Mouse (Mus musculus): ENCODE results near the gene Aprt. TPM values are rescaled to one million over a fixed set of nuclear protein-coding genes. Genes with fewer than 3 reads are reported as not detected.

Gene Aprt
- total RNA-seq (2022) = 100 to 1,000 TPM in 3 of 4 experiments, 10 to 100 TPM in 1; 83.4 to 110 (median 106) TPM

DNA sequence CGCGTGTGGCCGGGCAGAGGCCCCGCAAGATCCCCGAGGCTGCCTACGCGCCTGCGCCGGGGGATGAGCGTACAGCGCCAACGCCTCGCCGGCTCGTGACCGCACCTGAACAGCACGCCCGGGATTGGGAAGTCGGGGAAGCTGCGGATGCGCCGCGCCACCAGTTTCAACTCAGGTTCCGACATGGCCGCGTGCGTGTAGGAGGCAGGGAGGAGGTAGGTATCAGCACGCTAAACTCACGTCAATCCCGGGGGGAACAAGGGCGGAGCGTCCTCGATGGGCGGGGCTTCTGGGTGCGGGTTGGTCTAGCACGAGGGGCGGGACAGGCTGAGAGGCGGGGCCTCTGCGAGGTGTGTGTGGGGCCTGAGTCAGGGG is at the start of gene Aprt:
TSS of gene Aprt (minus strand) at position 262 of the 375 bp plus-strand sequence.
- DNase-seq = peak; percentile 95

- DNase-seq = no peak
Measured at GRCm38 (mm10) chr8:122625811-122626210, 49.1 kb upstream of the Aprt start.

- no peak for DNase-seq
Measured at GRCm38 (mm10) chr8:122624653-122625052, 47.9 kb upstream of the Aprt start.

- DNase-seq = no peak
Measured at GRCm38 (mm10) chr8:122623844-122624642, 47.3 kb upstream of the Aprt start.

DNA sequence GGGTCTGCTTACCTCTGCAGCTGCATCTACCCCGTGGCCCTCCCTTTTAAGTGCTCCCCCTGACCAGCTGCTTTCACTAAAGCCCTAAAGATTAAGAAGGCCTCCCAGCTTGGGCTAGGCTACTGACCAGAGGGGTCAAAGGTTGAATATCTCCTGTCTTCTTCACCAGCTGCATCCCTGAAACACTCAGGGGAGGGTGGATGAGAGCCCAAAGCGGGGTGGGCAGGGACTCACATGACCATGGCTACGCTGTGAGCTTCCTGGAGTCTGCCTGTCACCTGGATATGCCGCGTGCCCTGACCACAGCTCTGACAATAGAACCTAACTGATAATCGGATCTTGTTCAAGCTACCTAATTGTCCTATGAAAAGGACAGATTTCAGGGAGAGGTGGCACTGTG is 46.0 kb upstream of the Aprt start, which contains the start of gene Pabpn1l:
TSS of gene Pabpn1l (minus strand) at position 13 of the 400 bp plus-strand sequence.
- no peak for DNase-seq

GRCm38 (mm10) chr8:122620446-122620845 is 43.7 kb upstream of the Aprt start:
- DNase-seq = no peak

GRCm38 (mm10) chr8:122618660-122619378 is 42.1 kb upstream of the Aprt start:
- no peak for DNase-seq

DNA sequence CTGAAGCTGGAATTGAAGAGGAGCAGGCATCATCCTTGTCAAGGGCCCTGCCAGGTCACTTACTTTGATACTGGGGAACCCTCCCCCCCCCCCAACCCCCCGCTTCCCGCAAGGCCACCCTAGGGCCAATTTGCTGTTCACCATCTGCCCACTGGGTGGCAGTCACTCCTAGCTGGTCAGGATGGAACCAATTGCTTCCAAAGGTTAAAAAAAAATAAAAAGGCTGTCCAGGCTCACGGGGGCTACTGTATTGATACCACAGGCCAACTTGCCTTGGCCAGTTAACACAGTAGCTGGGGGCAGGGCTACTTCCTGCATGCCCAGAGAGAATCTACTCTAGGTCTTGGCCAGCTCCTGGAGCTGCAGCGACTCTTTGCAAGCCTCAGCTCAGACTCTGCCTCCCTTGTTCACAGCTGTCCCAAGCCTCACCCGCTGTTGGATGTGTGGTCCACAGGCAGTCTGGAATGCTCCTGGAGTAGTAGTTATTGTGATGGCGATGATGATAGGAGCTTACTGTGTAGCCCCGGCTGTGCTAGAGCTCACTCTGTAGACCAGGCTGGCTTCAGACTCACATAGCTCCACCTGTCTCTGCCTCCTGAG is 41.3 kb upstream of the Aprt start:
- DNase-seq = peak; percentile 66

GRCm38 (mm10) chr8:122616181-122616905 is 39.6 kb upstream of the Aprt start:
- no peak for DNase-seq

- peak; percentile 95 for DNase-seq
Measured at GRCm38 (mm10) chr8:122611295-122612133, 34.8 kb upstream of the Aprt start, which contains the start of the genes Galns and Trappc2l. Gene Galns, minus strand, starts transcription at chr8:122611463. Gene Trappc2l, plus strand, starts transcription at chr8:122611640.

DNA sequence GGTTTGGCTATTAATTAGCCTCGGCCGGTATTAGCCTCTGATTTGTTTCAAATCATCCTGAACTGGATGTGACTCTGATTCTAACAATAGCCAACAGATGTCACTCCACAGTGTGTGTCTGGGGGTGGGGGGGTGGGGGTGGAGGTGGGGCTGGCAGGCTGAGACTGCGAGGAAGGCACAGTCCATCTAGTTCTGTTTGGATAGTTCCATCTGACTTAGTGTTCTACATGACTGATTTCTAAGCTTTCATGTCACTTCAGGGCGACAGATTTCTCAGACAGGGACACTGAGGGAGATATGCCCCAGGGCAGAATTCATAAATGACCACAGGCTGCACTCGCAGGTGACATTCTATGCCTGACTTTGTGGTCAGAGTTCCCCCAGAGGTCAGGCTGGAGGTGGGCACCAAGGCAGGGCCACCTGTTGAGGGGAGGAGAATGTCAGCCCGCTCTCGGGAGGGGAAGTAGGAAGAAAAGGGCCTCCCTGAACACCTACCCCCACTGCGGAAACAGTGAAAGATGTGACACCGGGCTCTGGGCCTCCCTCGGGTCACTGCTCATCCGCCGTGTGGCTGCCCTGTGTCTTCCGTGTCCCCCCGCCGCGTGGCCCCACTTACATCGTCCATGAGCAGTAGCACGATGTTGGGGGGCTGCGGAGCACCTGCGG is 34.0 kb upstream of the Aprt start:
- DNase-seq = no peak

DNA sequence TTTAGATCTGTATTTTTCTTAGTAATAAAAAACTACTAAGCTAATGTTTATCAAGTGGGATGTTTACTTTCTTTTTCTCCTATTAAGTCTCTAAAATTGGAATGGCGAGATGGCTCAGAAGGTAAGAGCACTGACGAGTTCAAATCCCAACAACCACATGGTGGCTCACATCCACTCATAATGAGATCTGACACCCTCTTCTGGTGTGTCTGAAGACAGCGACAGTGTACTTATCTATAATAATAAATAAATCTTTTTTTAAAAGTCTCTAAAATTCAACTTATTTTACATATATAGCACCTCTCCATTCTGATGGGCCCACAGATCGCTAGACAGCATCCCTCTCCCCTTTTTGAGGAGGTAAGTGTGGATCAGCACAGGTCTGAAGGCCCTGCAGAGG is 33.5 kb upstream of the Aprt start:
- DNase-seq = no peak

DNA sequence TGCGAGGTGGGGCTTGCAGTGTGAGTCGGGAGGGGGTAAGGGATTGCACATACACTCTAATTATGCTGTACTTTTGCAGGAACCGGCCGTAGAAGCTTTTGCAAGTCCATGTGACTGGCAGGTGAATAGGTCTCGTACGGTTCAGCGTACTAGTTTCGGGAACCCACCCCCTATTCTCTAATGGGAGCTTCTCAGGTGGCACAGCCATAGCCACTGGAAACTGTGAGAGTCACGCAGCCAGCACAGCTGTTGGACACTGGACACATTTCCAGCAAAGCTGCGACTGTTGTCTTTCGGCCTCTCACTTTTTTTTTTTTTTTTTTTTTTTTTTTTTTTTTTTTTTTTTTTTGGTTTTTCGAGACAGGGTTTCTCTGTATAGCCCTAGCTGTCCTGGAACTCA is 30.1 kb upstream of the Aprt start:
- DNase-seq = no peak

- no peak for DNase-seq
Measured at GRCm38 (mm10) chr8:122605367-122605766, 28.7 kb upstream of the Aprt start.

DNA sequence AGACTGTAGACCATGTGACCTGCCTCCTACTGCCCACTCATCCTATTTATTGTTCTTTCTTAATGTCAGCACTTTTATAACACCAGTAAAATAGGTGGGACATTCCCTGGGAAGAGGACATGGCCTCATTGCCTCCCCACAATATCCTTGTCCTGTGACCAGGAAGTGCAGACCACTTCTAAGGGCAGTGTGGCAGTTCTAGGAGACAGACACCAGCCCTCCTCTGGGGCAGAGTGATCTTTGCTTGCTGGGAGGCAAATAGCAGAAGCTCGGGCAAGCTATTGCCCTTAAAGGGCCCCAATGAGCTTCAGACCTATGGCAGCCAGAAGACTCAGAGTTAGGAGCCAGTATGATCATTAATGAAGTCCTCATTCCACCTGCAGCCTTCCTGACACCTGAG is 27.9 kb upstream of the Aprt start:
- no peak for DNase-seq

- DNase-seq = no peak
Measured at GRCm38 (mm10) chr8:122600666-122601065, 24.0 kb upstream of the Aprt start.

- DNase-seq = no peak
Measured at GRCm38 (mm10) chr8:122596031-122596430, 19.3 kb upstream of the Aprt start.

DNA sequence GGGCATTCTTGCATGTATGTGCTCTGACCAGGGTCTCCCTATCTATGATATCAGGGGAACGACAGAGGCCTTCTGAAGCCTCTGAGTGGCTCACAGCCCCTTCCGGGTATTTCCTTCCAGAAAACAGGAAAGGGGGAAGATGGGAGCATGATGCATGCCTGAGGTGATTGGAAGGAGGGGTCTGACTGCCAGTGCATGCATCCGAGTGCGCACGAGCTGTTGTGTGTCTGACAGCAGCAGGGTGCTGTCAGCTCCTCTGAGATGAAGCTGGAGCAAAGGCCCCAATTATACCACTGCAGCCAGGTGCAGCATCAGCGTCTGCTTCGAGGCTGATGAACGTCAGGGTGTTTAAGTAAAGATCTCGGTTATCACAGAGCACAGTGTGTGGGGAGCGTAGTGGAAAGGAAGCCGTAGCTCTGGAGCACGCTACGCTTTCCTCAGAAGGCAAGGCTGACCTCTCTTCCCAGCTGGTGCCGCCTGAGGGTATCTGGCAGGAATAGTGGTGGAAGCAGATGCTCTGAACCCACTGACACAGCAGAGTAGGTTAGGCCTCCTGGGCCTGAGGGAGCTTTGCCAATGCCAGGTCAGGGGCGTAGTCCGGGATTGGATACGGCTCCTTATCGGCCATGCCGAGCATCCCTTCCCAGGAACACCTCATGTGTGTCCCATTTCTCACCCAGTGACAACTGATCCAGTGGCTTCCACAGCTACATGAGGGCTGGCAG is 17.2 kb upstream of the Aprt start:
- DNase-seq = no peak

DNA sequence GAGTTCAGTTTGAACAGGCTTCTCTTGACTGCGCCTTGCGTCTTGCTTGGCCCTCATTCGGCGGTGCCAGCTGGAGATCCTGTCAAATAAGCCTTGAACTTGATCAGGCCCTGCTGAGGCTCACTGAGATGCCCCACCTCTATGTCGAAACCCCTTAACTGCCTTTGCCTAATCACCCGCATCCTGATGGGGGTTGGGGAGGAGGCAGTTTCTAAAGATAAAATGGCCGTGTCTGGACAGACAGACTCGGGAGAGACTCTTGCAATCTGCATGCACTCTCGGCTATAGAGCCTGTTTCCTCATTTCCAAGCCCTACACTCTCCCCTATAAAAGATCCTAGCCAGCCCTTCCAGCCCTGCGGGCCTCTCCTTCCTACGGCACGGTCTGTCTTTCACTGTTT is 16.5 kb upstream of the Aprt start:
- DNase-seq = no peak

- no peak for DNase-seq
Measured at GRCm38 (mm10) chr8:122586749-122587148, 10.0 kb upstream of the Aprt start.
